Mouse (Mus musculus): ENCODE results near the gene Stat3.

Gene Stat3

GRCm38 (mm10) chr11:100888348-100888820, 51.0 kb downstream of the Stat3 start:
- Histone ChIP-seq H3K36me3 (ENCODE audit: insufficient read depth, low read length) (peaks cover 99% of the 10 kb centered on the region), H3K4me3 (replicated peaks; ENCODE audit: low read length) (no peak overlapping the region)
- TF ChIP-seq NANOG (IDR thresholded peaks at IDR 0.05; ENCODE audit: borderline replicate concordance, low read length) (no peak), POU5F1 (IDR thresholded peaks at IDR 0.05; ENCODE audit: borderline replicate concordance, low read length) (no peak)

GRCm38 (mm10) chr11:100887764-100888163, 51.6 kb downstream of the Stat3 start:
- no peak overlapping the region for H3K4me3 ChIP-seq (replicated peaks; ENCODE audit: low read length)
- no peaks in the 10 kb centered on the region for H3K27me3 ChIP-seq (ENCODE audit: insufficient read depth, low read length)
- TF ChIP-seq CTCF (conservative IDR thresholded peaks at IDR 0.05; ENCODE audit: low read length) (no peak), POU5F1 (IDR thresholded peaks at IDR 0.05; ENCODE audit: borderline replicate concordance, low read length) (no peak), NANOG (IDR thresholded peaks at IDR 0.05; ENCODE audit: borderline replicate concordance, low read length) (no peak)
- H3K36me3 ChIP-seq (ENCODE audit: insufficient read depth, low read length), result peaks cover 94% of the 10 kb centered on the region
- H3K4me1 ChIP-seq (replicated peaks; ENCODE audit: low read depth, low read length), result peaks cover 8% of the 10 kb centered on the region; the same call in 1 of the 2 replicates
- peaks cover 12% of the 10 kb centered on the region; the same call in 1 of the 2 replicates for H3K9me3 ChIP-seq (ENCODE audit: low read length)

More at GRCm38 (mm10) chr11:100888348-100888820, 51.0 kb downstream of the Stat3 start:
- Histone ChIP-seq H3K27me3 (ENCODE audit: insufficient read depth, low read length) (no peaks in the 10 kb centered on the region), H3K4me1 (replicated peaks; ENCODE audit: low read depth, low read length) (peaks cover 8% of the 10 kb centered on the region; the same call in 1 of the 2 replicates), H3K9me3 (ENCODE audit: low read length) (peaks cover 12% of the 10 kb centered on the region; the same call in 1 of the 2 replicates)

- TF ChIP-seq POU5F1 (IDR thresholded peaks at IDR 0.05; ENCODE audit: borderline replicate concordance, low read length), result no peak
- no peak for TF ChIP-seq NANOG (IDR thresholded peaks at IDR 0.05; ENCODE audit: borderline replicate concordance, low read length)
- no peak for TF ChIP-seq CTCF (conservative IDR thresholded peaks at IDR 0.05; ENCODE audit: low read length)
- peaks cover 12% of the 10 kb centered on the region; the same call in 1 of the 2 replicates for H3K9me3 ChIP-seq (ENCODE audit: low read length)
- H3K27me3 ChIP-seq (ENCODE audit: insufficient read depth, low read length), result no peaks in the 10 kb centered on the region
- H3K36me3 ChIP-seq (ENCODE audit: insufficient read depth, low read length), result peaks cover 88% of the 10 kb centered on the region
- peaks cover 8% of the 10 kb centered on the region; the same call in 1 of the 2 replicates for H3K4me1 ChIP-seq (replicated peaks; ENCODE audit: low read depth, low read length)
- no peak overlapping the region for H3K4me3 ChIP-seq (replicated peaks; ENCODE audit: low read length)
Observed at GRCm38 (mm10) chr11:100887236-100887635, 52.1 kb downstream of the Stat3 start.

- H3K4me1 ChIP-seq (replicated peaks; ENCODE audit: low read depth, low read length), result peaks cover 12% of the 10 kb centered on the region
- H3K36me3 ChIP-seq (ENCODE audit: insufficient read depth, low read length), result peaks cover 79% of the 10 kb centered on the region
- peaks cover 12% of the 10 kb centered on the region; the same call in 1 of the 2 replicates for H3K9me3 ChIP-seq (ENCODE audit: low read length)
- no peak overlapping the region for H3K4me3 ChIP-seq (replicated peaks; ENCODE audit: low read length)
- H3K27me3 ChIP-seq (ENCODE audit: insufficient read depth, low read length), result 0 out of 2 replicates have a peak, but pooled peaks cover 8% of the 10 kb centered on the region
- TF ChIP-seq POU5F1 (IDR thresholded peaks at IDR 0.05; ENCODE audit: borderline replicate concordance, low read length), result no peak
Observed at GRCm38 (mm10) chr11:100886188-100886740, 53.1 kb downstream of the Stat3 start.

- TF ChIP-seq NANOG (IDR thresholded peaks at IDR 0.05; ENCODE audit: borderline replicate concordance, low read length), result no peak
- TF ChIP-seq POU5F1 (IDR thresholded peaks at IDR 0.05; ENCODE audit: borderline replicate concordance, low read length), result no peak
- no peak for TF ChIP-seq CTCF (conservative IDR thresholded peaks at IDR 0.05; ENCODE audit: low read length)
- peaks cover 14% of the 10 kb centered on the region; the same call in 1 of the 2 replicates for H3K27me3 ChIP-seq (ENCODE audit: insufficient read depth, low read length)
- peaks cover 71% of the 10 kb centered on the region for H3K36me3 ChIP-seq (ENCODE audit: insufficient read depth, low read length)
- peaks cover 12% of the 10 kb centered on the region; the same call in 1 of the 2 replicates for H3K9me3 ChIP-seq (ENCODE audit: low read length)
- H3K4me3 ChIP-seq (replicated peaks; ENCODE audit: low read length), result no peak overlapping the region
- H3K4me1 ChIP-seq (replicated peaks; ENCODE audit: low read depth, low read length), result peaks cover 20% of the 10 kb centered on the region
Observed at GRCm38 (mm10) chr11:100885472-100885871, 53.9 kb downstream of the Stat3 start.

- TF ChIP-seq NANOG (IDR thresholded peaks at IDR 0.05; ENCODE audit: borderline replicate concordance, low read length) (no peak), CTCF (conservative IDR thresholded peaks at IDR 0.05; ENCODE audit: low read length) (no peak), POU5F1 (IDR thresholded peaks at IDR 0.05; ENCODE audit: borderline replicate concordance, low read length) (no peak)
- no peaks in the 10 kb centered on the region for H3K9me3 ChIP-seq (ENCODE audit: low read length)
Observed at GRCm38 (mm10) chr11:100883640-100884039, 55.7 kb downstream of the Stat3 start.

GRCm38 (mm10) chr11:100879321-100880078, 59.8 kb downstream of the Stat3 start:
- Histone ChIP-seq H3K27me3 (ENCODE audit: insufficient read depth, low read length) (peaks cover 22% of the 10 kb centered on the region), H3K4me1 (replicated peaks; ENCODE audit: low read depth, low read length) (peaks cover 39% of the 10 kb centered on the region), H3K9me3 (ENCODE audit: low read length) (no peaks in the 10 kb centered on the region), H3K36me3 (ENCODE audit: insufficient read depth, low read length) (peaks cover 12% of the 10 kb centered on the region), H3K4me3 (replicated peaks; ENCODE audit: low read length) (no peak overlapping the region)
- TF ChIP-seq CTCF (conservative IDR thresholded peaks at IDR 0.05; ENCODE audit: low read length), result no peak
- TF ChIP-seq NANOG (IDR thresholded peaks at IDR 0.05; ENCODE audit: borderline replicate concordance, low read length), result no peak
- TF ChIP-seq POU5F1 (IDR thresholded peaks at IDR 0.05; ENCODE audit: borderline replicate concordance, low read length), result no peak

More at GRCm38 (mm10) chr11:100883640-100884039, 55.7 kb downstream of the Stat3 start:
- Histone ChIP-seq H3K36me3 (ENCODE audit: insufficient read depth, low read length) (peaks cover 52% of the 10 kb centered on the region), H3K4me3 (replicated peaks; ENCODE audit: low read length) (no peak overlapping the region), H3K4me1 (replicated peaks; ENCODE audit: low read depth, low read length) (peaks cover 23% of the 10 kb centered on the region), H3K27me3 (ENCODE audit: insufficient read depth, low read length) (peaks cover 14% of the 10 kb centered on the region; the same call in 1 of the 2 replicates)

- Histone ChIP-seq H3K9me3 (ENCODE audit: low read length) (no peaks in the 10 kb centered on the region), H3K36me3 (ENCODE audit: insufficient read depth, low read length) (no peaks in the 10 kb centered on the region), H3K4me3 (replicated peaks; ENCODE audit: low read length) (no peak overlapping the region), H3K27me3 (ENCODE audit: insufficient read depth, low read length) (peaks cover 11% of the 10 kb centered on the region), H3K4me1 (replicated peaks; ENCODE audit: low read depth, low read length) (peaks cover 29% of the 10 kb centered on the region)
- TF ChIP-seq NANOG (IDR thresholded peaks at IDR 0.05; ENCODE audit: borderline replicate concordance, low read length) (no peak), POU5F1 (IDR thresholded peaks at IDR 0.05; ENCODE audit: borderline replicate concordance, low read length) (no peak), CTCF (conservative IDR thresholded peaks at IDR 0.05; ENCODE audit: low read length) (no peak)
Observed at GRCm38 (mm10) chr11:100875761-100876160, 63.6 kb downstream of the Stat3 start.

Measured in E14TG2a.4 (cell line).